Mouse (Mus musculus) testis, adult 2 months (tissue): Measurements from ENCODE around the gene Wnt8b. TPM values are rescaled to one million over a fixed set of nuclear protein-coding genes. Genes with fewer than 3 reads are reported as not detected.
"Not testable (repeated sequence)": the region's sequence is repeated elsewhere in the genome, so short reads cannot be mapped to it uniquely, and the experiment has no call there.

Experiments
- H3K27ac ChIP-seq: fragments of 200-500 bp; 2 replicates; pipeline ENCODE4 v1.5.1; 2012; ENCODE audit warnings: low read depth, low read length; ENCODE audit not compliant: control insufficient read depth, insufficient read depth
- H3K27me3 ChIP-seq: fragments of 200-500 bp; 2 replicates; pipeline ENCODE4 v1.6.1; 2012; ENCODE audit warnings: mild to moderate bottlenecking, low read length, moderate library complexity; ENCODE audit not compliant: control insufficient read depth, insufficient read depth
- H3K36me3 ChIP-seq: fragments of 200-500 bp; 2 replicates; pipeline ENCODE4 v1.6.1; 2012; ENCODE audit warnings: mild to moderate bottlenecking, low read length; ENCODE audit not compliant: control insufficient read depth, insufficient read depth
- H3K4me1 ChIP-seq: fragments of 200-500 bp; 2 replicates; pipeline ENCODE4 v1.6.1; 2012; ENCODE audit warnings: low read length; ENCODE audit not compliant: control insufficient read depth, insufficient read depth
- H3K4me3 ChIP-seq: fragments of 200-500 bp; 2 replicates; pipeline ENCODE4 v1.5.1; 2012; ENCODE audit warnings: low read depth, mild to moderate bottlenecking, low read length, moderate library complexity, mixed read lengths; ENCODE audit not compliant: control insufficient read depth
- CTCF ChIP-seq: fragments of 200-500 bp; IDR thresholded peaks from 2 replicates; pipeline ENCODE4 v1.5.1; 2012; ENCODE audit warnings: low read depth, mild to moderate bottlenecking, inconsistent platforms, low read length, moderate library complexity; ENCODE audit not compliant: control insufficient read depth, insufficient read depth, insufficient replicate concordance
- POLR2A ChIP-seq: fragments of 200-500 bp; IDR thresholded peaks from 2 replicates; pipeline ENCODE4 v1.6.1; 2012; ENCODE audit warnings: low read depth, mild to moderate bottlenecking, inconsistent platforms, low read length, moderate library complexity; ENCODE audit not compliant: control insufficient read depth
- polyA plus RNA-seq: library from polyadenylated mRNA; depleted of rRNA; stranded (reverse); fragments of >200 nt; gene quantifications from 2 replicates; pipeline ENCODE4 v1.2.3, GENCODE M21; 2012

The Wnt8b gene
- polyA plus RNA-seq, 1 experiment, result 0.30 TPM

DNA sequence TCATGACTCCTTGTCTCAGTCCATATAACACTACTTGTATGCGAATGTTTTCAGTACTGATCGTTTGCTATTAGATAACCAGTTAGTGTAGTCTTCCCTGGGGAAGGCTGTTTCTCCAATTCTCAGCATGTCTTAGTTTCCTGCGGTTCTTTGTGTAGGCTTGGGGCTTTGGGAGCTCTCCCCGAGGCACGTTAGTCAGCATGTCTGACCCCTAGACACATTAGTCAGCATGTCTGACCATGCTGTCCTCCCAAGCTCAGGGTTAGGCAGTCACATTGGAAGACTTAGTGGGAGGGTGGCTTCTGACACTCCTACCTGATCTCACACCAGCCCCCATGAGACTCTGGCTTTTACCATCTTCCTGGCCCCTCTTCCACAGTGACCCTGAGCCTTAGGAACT is 32.8 kb upstream of the Wnt8b start:
- no peaks in the 10 kb centered on the region for H3K27me3 ChIP-seq
- TF ChIP-seq POLR2A (no peak), CTCF (no peak)
- H3K4me1 ChIP-seq, result peaks cover 5% of the 10 kb centered on the region

DNA sequence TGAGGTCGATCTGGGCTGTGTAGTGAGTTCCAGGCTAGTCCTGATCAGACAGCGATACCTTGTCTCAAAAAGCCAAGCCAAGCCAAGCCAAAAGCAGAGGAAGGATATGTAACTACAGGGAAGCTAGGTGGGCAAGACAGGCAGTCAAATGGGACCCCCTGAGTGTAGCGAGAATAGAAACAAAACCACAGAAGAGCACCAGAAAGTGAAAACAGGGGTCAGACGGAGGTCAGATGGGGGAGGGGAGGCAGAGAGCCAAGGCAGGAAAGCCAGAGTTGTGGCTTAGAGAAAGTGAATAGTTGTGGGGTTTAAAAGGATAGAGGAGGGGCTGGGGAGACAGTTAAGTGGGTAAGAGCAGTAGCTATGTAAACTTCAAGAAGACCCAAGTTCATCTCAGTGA is 31.8 kb upstream of the Wnt8b start:
- Histone ChIP-seq H3K4me3 (no peak overlapping the region), H3K27me3 (no peaks in the 10 kb centered on the region), H3K27ac (no peak overlapping the region), H3K4me1 (peaks cover 5% of the 10 kb centered on the region), H3K36me3 (no peaks in the 10 kb centered on the region)
- TF ChIP-seq CTCF, result no peak
- TF ChIP-seq POLR2A, result no peak

More for the DNA sequence above, 32.8 kb upstream of the Wnt8b start:
- Histone ChIP-seq H3K36me3 (no peaks in the 10 kb centered on the region), H3K4me3 (no peak overlapping the region), H3K27ac (no peak overlapping the region)

DNA sequence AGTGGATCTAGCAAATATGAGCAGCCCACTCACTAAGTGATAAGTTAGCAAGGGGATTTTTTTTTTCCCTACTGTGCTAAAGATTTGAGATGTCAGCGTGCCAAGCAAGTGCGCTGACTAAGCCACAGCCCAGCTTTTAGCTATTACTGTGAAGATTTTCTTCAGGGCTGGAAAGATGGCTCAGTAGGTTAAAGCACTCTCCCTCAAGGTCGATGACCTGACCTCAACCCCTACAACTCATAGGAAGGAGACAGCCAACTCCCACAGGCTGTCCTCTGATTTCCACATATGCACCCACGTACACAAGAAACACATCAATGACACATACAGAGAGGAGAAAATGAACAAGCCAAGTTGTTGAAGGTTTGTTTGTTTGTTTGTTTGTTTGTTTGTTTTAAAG is 31.1 kb upstream of the Wnt8b start:
- no peaks in the 10 kb centered on the region for H3K36me3 ChIP-seq
- no peak for TF ChIP-seq POLR2A
- H3K27ac ChIP-seq, result no peak overlapping the region
- no peaks in the 10 kb centered on the region for H3K27me3 ChIP-seq
- no peak overlapping the region for H3K4me3 ChIP-seq
- peaks cover 5% of the 10 kb centered on the region for H3K4me1 ChIP-seq

DNA sequence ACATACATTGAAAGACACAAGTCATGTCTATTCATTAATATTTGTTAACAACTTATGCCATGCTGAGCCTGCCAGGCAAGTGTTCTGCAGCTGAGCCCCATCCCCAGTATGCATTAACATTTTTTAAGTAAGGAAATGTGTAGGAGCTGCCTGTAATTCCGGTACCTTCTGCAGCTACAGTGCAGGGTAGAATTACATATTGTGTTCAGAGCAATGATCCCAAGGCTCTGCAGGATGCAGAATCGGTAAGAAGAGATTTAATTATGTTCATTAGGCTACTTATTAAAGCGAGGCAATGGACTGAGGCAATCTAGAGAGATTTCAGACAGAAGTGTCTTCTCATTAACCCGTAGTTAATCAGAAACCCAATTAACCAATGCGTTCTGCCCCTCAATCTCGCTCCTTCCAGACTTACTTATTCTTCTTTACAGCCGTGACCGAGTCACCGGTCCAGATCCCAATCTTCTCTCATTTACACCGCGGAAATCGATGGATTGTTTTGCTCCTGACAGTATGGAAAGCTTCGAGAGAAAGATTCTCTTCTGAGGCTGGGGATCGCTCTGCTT is 27.2 kb upstream of the Wnt8b start:
- H3K27me3 ChIP-seq, H3K4me3 ChIP-seq, H3K27ac ChIP-seq, H3K4me1 ChIP-seq, H3K36me3 ChIP-seq: not testable (repeated sequence)

DNA sequence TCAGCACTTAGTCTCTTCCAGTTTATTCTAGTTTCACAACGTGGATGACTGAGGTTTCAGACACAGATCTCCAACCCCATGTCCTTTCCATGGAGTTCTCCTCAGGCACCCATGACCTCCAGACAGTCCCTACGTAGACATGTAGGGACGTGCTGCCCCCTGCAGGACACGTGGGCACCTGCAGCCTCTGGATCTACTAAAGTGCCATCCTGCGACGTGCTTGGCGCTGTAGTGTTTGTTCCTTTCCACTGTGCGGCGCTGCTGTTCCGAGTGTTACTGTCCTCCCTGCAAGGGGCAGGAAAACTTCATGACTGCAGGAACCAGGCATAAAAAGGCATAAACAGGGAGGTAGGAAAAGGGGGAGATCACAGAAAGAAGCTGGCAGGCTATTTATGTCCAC is 19.1 kb upstream of the Wnt8b start:
- no peak overlapping the region for H3K4me3 ChIP-seq
- H3K4me1 ChIP-seq, result no peaks in the 10 kb centered on the region
- H3K36me3 ChIP-seq, result no peaks in the 10 kb centered on the region
- no peaks in the 10 kb centered on the region for H3K27me3 ChIP-seq
- no peak overlapping the region for H3K27ac ChIP-seq
- TF ChIP-seq POLR2A, result no peak
- TF ChIP-seq CTCF, result peak; percentile 100

DNA sequence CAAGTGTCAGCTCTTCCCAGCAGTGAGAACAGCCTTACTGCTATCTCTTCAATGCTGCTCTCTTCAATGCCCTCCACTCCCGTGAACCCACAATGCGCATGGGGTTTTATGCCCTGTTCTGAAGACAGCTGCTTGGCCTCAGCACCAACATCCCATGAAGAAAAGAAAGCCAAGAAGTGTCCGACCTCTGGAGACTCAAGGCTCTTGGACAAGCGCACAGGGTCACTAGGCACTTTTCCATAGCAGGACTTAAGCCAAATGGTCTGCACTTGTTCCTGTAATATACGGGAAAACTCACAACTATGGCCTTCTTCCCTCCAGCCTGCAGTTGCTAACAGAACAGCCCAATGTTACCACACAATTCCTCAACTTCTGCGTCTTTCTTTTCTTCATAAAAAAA is 18.0 kb upstream of the Wnt8b start:
- H3K27ac ChIP-seq, result no peak overlapping the region
- no peak overlapping the region for H3K4me3 ChIP-seq
- H3K36me3 ChIP-seq, result no peaks in the 10 kb centered on the region
- TF ChIP-seq POLR2A (no peak), CTCF (no peak)
- H3K4me1 ChIP-seq, result no peaks in the 10 kb centered on the region
- H3K27me3 ChIP-seq, result no peaks in the 10 kb centered on the region

DNA sequence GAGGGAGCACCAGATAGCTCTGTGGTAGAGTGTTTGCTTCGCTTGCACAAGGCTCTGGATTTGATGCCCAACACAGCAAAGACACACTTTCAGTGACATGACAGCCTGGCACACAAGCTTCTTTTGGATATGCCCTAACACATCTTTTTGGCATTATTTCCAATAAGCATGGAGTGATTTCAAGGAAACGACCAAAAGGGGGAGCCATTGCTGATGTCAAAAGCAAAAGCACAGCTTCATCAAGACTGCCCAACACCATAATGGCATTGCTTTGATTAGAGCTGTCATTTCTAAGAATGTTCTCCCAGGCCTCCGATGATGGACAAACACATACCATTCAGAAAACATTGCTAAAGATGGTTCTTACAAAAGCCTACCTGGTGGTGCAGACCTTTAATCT is 16.7 kb upstream of the Wnt8b start:
- Histone ChIP-seq H3K27me3 (no peaks in the 10 kb centered on the region), H3K27ac (no peak overlapping the region), H3K4me1 (no peaks in the 10 kb centered on the region), H3K36me3 (no peaks in the 10 kb centered on the region), H3K4me3 (no peak overlapping the region)
- TF ChIP-seq POLR2A, result no peak
- no peak for TF ChIP-seq CTCF

DNA sequence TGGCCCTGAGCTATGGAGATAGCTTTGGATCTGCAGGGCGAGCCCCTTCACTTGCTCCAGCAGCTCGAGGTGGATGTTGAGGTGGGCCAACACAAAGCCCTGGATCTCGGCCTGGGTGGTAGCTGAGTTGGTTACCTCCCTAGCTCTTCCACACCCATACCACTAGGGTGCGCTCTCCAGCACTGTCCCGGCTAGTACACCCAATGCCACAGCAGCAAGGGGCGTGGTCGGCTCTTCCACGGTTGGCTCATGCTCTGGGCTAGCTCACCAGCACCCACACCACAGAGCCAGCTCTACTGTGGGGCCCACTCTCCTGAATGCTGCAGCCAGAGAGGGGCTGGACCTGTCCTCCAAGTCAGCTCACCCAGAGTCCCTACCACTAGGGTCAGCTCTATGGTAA is 6.0 kb upstream of the Wnt8b start:
- no peak overlapping the region for H3K4me3 ChIP-seq
- H3K36me3 ChIP-seq, result no peaks in the 10 kb centered on the region
- H3K4me1 ChIP-seq, result peaks cover 6% of the 10 kb centered on the region
- TF ChIP-seq POLR2A (no peak), CTCF (peak; percentile 93)
- no peak overlapping the region for H3K27ac ChIP-seq
- H3K27me3 ChIP-seq, result no peaks in the 10 kb centered on the region
